Mouse (Mus musculus): Measurements from ENCODE around the gene Acot12. TPM values are rescaled to one million over a fixed set of nuclear protein-coding genes. Genes with fewer than 3 reads are reported as not detected.

Acot12 gene
- total RNA-seq, 2 experiments from 2014 or later: 0.93 to 3.5 TPM

DNA sequence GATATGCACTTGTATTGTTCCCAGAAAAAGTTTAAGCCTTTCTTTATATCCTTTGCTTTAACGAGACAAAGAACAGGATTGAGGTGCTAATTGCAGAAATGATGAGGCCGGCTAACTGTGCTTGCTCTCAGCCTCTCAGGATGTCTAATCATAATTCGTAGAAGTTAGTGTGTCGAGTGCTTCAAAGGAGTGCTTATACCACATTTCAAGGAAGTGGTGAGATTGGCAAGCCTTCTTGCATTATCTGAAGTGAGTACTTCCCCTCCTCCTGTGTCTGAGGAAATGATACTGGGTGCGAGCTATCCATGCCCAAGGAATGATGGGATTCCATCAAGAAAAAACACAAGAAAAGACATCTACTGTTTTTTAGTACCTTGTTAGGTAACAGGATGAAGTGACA is 73.4 kb downstream of the Acot12 start:
- DNase-seq (ENCODE audit: low spot score in 2 of 2): no peak

DNA sequence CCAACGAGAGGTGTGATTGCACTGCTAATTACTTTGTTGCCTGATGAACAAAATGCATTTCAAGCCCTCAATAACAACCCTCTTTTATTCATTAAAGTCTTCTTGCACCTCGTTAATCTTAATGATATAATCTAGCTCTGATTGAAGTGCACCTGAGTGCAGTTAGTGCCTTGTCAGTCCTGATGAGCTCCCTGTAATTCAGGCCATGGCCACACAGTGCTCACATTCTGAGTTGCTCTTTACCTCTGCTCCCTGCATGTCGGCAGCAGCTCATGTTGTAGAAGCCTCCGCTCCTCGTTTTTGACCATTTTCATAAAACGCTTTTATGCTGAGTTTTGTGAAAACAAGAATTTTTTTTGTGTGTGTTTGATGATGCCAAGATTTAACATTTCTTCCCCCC is 82.4 kb downstream of the Acot12 start:
- DNase-seq (ENCODE audit: low spot score in 2 of 2): no peak

GRCm38 (mm10) chr13:91824845-91825550 is 83.7 kb downstream of the Acot12 start:
- DNase-seq (ENCODE audit: low spot score in 2 of 2): no peak

- DNase-seq (ENCODE audit: low spot score in 2 of 2): no peak
Observed at GRCm38 (mm10) chr13:91826066-91826465, 84.8 kb downstream of the Acot12 start.

DNA sequence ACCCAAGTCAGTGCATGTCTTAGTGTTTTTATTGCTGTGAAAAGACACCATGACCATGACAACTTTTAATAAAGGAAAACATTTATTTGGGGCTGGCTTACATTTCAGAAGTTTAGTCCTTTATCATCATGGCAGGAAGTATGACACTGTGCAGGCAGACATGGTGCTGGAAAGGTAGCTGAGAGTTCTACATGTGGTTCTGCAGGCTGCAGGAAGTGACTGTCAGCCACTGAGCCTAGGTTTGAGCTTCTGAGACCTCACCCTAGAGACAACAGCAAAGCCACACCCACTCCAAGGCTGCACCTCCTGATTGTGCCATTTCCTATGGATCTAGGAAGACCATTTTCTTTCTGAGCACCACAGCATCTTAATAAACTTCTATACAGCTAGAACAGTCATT is 86.6 kb downstream of the Acot12 start:
- DNase-seq (ENCODE audit: low spot score in 2 of 2): no peak

Small RNA genes lying within 50 kb of the gene (microRNA-seq; reads per million reads assigned to microRNA genes)
- gene Gm27656 (ENCODE audit: borderline number of aligned reads in 2 of 2): 0 reads per million in 2 experiments

Other genes with a start within 250 kb of the Acot12 start
- 10 to 100 TPM; 41.9 to 47.8 TPM for gene Zcchc9, start 66.2 kb downstream of the Acot12 start, total RNA-seq (2021)
- gene Ckmt2, start 135.4 kb downstream of the Acot12 start, total RNA-seq (2021): 1 to 10 TPM in 1 of 2 experiments, not detected in 1; 2.0 TPM

Data from adrenal gland, adult 18-20 months (tissue).